In genomic region chr3:90292345-90293275, GRCm38 (mm10) we compare ENCODE assay signal across 8 mouse cellular contexts. TPM values are rescaled to one million over a fixed set of nuclear protein-coding genes. Genes with fewer than 3 reads are reported as not detected.
DNase-seq lines count a peak whose midpoint lies in the region; ATAC-seq and TF ChIP-seq lines count a peak whose summit lies in the region.

Gene Gatad2b (plus strand): TSS chr3:90293178.

- TF ChIP-seq POLR2A in cortical plate, adult 2 months (IDR thresholded peaks at IDR 0.05; ENCODE audit: extremely low read depth, insufficient read depth, low read length): peak; percentile 75

- DNase-seq in gastrocnemius, adult 8-10 months (ENCODE audit: low spot score in 2 of 2): peak; percentile 97 to 99
- peak; percentile 99 for DNase-seq in hindlimb bud, embryonic 11.5 days (ENCODE audit: extremely low spot score, low read depth, low spot score)
- peak; percentile 99 to 100 for DNase-seq in left cerebral cortex, adult 8-10 months (ENCODE audit: low spot score in 2 of 2)
- peak; percentile 100 for DNase-seq in right cerebral cortex, postnatal 10 days (ENCODE audit: low spot score in 2 of 2)
- peak; percentile 93 for DNase-seq in urinary bladder, postnatal 25 days (ENCODE audit: low spot score)

- peak within 1 kb of the TSS; percentile 75 for H3K27ac ChIP-seq in cortical plate, adult 2 months (ENCODE audit: insufficient read depth, low read length)

- no peak for TF ChIP-seq CTCF in cortical plate, adult 2 months (IDR thresholded peaks at IDR 0.05; ENCODE audit: extremely low read depth, insufficient read depth, low read length)

- peak within 1 kb of the TSS; percentile 71 for H3K4me3 ChIP-seq in cortical plate, adult 2 months (ENCODE audit: insufficient read depth, low read length)
- H3K4me3 ChIP-seq in megakaryocyte, embryonic 14.5 days (replicated peaks): peak within 1 kb of the TSS; percentile 95

- peak; percentile 97 for ATAC-seq in activated CD4-positive, CD25-positive, alpha-beta regulatory T cell, adult 4 months

- no peaks in the 10 kb centered on the region for H3K27me3 ChIP-seq in megakaryocyte, embryonic 14.5 days (replicated peaks)

- H3K36me3 ChIP-seq in megakaryocyte, embryonic 14.5 days (replicated peaks; ENCODE audit: low read length): peaks cover 10% of the 10 kb centered on the region

- H3K9me3 ChIP-seq in megakaryocyte, embryonic 14.5 days: no peaks in the 10 kb centered on the region

- H3K4me1 ChIP-seq in cortical plate, adult 2 months (ENCODE audit: control insufficient read depth, insufficient read depth, low read length): peaks cover 2% of the 10 kb centered on the region; the same call in 1 of the 2 replicates
- H3K4me1 ChIP-seq in megakaryocyte, embryonic 14.5 days: peaks cover 48% of the 10 kb centered on the region

RNA-seq across cellular contexts. Expression of gene Gatad2b, which starts in this region (rescaled TPM):
- polyA plus RNA-seq in activated CD4-positive, CD25-positive, alpha-beta regulatory T cell, adult 4 months (2017; shearing (Covaris generic)): 10 to 100 TPM; 20.3 to 21.3 TPM
- 33.2 and 35.4 TPM in 2 replicates for polyA plus RNA-seq in cortical plate, adult 2 months (2012; rRNA removed)
- total RNA-seq in gastrocnemius, adult 8-10 months (2022): 10 to 100 TPM; 55.0 to 69.8 (median 62.6) TPM
- total RNA-seq in left cerebral cortex, adult 8-10 months (2022): 10 to 100 TPM; 90.4 to 99.8 (median 96.4) TPM
- polyA plus RNA-seq in megakaryocyte, embryonic 14.5 days (2012; ENCODE audit: insufficient read depth, low replicate concordance): 2.8 and 3.2 TPM in 2 replicates

Comparison
In these comparisons a context has a peak if more than half of its experiments do, and no peak if none do; other contexts are left out.
1. Peak in every context shown above with its lines: DNase-seq, ATAC-seq, H3K4me3 ChIP-seq and H3K27ac ChIP-seq.